Mouse (Mus musculus) MEL (cell line): ENCODE results near the gene Ypel4. TPM values are rescaled to one million over a fixed set of nuclear protein-coding genes. Genes with fewer than 3 reads are reported as not detected.

Source experiments
- DNase-seq: peaks from one replicate; pipeline ENCODE4 v3.0.0; 2011; ENCODE audit warnings: low read depth, low spot score
- H3K27ac ChIP-seq: 2 replicates; pipeline ENCODE4 v1.5.1; 2012; ENCODE audit warnings: low read depth, mild to moderate bottlenecking, control low read depth, low read length, moderate library complexity; ENCODE audit not compliant: control insufficient read depth
- H3K27me3 ChIP-seq, 2 experiments: fragments of 150-350 bp in 1 of 2; sonication (generic) in 1 of 2; 2 replicates each; pipeline ENCODE4 v1.6.1; 2012; ENCODE audit warnings: low read length in 2 of 2, mild to moderate bottlenecking in 2 of 2, improper control_type of control experiment in 1 of 2, moderate library complexity in 1 of 2; ENCODE audit not compliant: insufficient read depth in 2 of 2, control insufficient read depth in 1 of 2
- H3K36me3 ChIP-seq, 2 experiments: 2 replicates each; pipeline ENCODE4 v1.6.1; 2012 to 2014; ENCODE audit warnings: low read length in 2 of 2, improper control_type of control experiment in 1 of 2, inconsistent platforms in 1 of 2, mild to moderate bottlenecking in 1 of 2; ENCODE audit not compliant: insufficient read depth in 2 of 2, control insufficient read depth in 1 of 2
- H3K4me1 ChIP-seq, 2 experiments: fragments of 150-350 bp in 1 of 2; sonication (generic) in 1 of 2; 2 replicates each; pipeline ENCODE4 v1.6.1; 2012; ENCODE audit warnings: low read length in 2 of 2, improper control_type of control experiment in 1 of 2, mild to moderate bottlenecking in 1 of 2; ENCODE audit not compliant: insufficient read depth in 2 of 2, control insufficient read depth in 1 of 2
- H3K4me3 ChIP-seq, 2 experiments: fragments of 150-350 bp in 1 of 2; sonication (generic) in 1 of 2; 2 replicates each; pipeline ENCODE4 v1.5.1; 2012; ENCODE audit warnings: low read depth in 2 of 2, low read length in 2 of 2, mild to moderate bottlenecking in 2 of 2, moderate library complexity in 2 of 2, control low read depth in 1 of 2, improper control_type of control experiment in 1 of 2; ENCODE audit not compliant: control insufficient read depth in 1 of 2, insufficient read depth in 1 of 2
- H3K79me2 ChIP-seq: 2 replicates; pipeline ENCODE4 v1.6.1; 2012; ENCODE audit warnings: mild to moderate bottlenecking, low read length, moderate library complexity; ENCODE audit not compliant: control insufficient read depth, poor library complexity, insufficient read depth
- H3K9ac ChIP-seq: 2 replicates; pipeline ENCODE4 v1.6.1; 2012; ENCODE audit warnings: low read depth, mild to moderate bottlenecking, control low read depth, low read length, moderate library complexity; ENCODE audit not compliant: control insufficient read depth, poor library complexity, severe bottlenecking
- H3K9me3 ChIP-seq: fragments of 150-350 bp; sonication (generic); replicated peaks from 2 replicates; pipeline ENCODE4 v1.6.1; 2012; ENCODE audit warnings: mild to moderate bottlenecking, low read length, improper control_type of control experiment, moderate library complexity; ENCODE audit not compliant: insufficient read depth
- BHLHE40 ChIP-seq: IDR thresholded peaks from 2 replicates; pipeline ENCODE4 v1.6.1; 2012; ENCODE audit warnings: low read depth, mild to moderate bottlenecking, inconsistent platforms, low read length, improper control_type of control experiment, borderline replicate concordance
- CHD1 ChIP-seq: IDR thresholded peaks from 2 replicates; pipeline ENCODE4 v1.6.1; 2012; ENCODE audit warnings: low read depth, mild to moderate bottlenecking, inconsistent platforms, low read length, improper control_type of control experiment
- E2F4 ChIP-seq: IDR thresholded peaks from 2 replicates; pipeline ENCODE4 v1.6.1; 2011; ENCODE audit warnings: low read depth, low read length, improper control_type of control experiment, borderline replicate concordance
- ETS1 ChIP-seq: IDR thresholded peaks from 2 replicates; pipeline ENCODE4 v1.6.1; 2012; ENCODE audit warnings: low read depth, mild to moderate bottlenecking, inconsistent platforms, low read length, improper control_type of control experiment, moderate library complexity
- GABPA ChIP-seq: IDR thresholded peaks from 2 replicates; pipeline ENCODE4 v1.6.1; 2012; ENCODE audit warnings: low read depth, mild to moderate bottlenecking, inconsistent platforms, low read length, improper control_type of control experiment, moderate library complexity
- GATA1 ChIP-seq: IDR thresholded peaks from 2 replicates; pipeline ENCODE4 v1.6.1; 2011; ENCODE audit warnings: low read depth, low read length, improper control_type of control experiment
- JUND ChIP-seq: IDR thresholded peaks from 2 replicates; pipeline ENCODE4 v1.6.1; 2011; ENCODE audit warnings: low read depth, mild to moderate bottlenecking, improper control_type of control experiment, low read length
- MAFK ChIP-seq: IDR thresholded peaks from 2 replicates; pipeline ENCODE4 v1.6.1; 2011; ENCODE audit warnings: low read depth, mild to moderate bottlenecking, low read length, improper control_type of control experiment, borderline replicate concordance
- MAX ChIP-seq: IDR thresholded peaks from 2 replicates; pipeline ENCODE4 v1.6.1; 2011; ENCODE audit warnings: low read length, improper control_type of control experiment
- MXI1 ChIP-seq: IDR thresholded peaks from 2 replicates; pipeline ENCODE4 v1.6.1; 2011; ENCODE audit warnings: mild to moderate bottlenecking, low read depth, low read length, improper control_type of control experiment
- MYC ChIP-seq: IDR thresholded peaks from 2 replicates; pipeline ENCODE4 v1.6.1; 2011; ENCODE audit warnings: low read depth, mild to moderate bottlenecking, low read length, improper control_type of control experiment, moderate library complexity
- NELFE ChIP-seq: IDR thresholded peaks from 2 replicates; pipeline ENCODE4 v1.6.1; 2011; ENCODE audit warnings: low read depth, low read length, improper control_type of control experiment
- NRF1 ChIP-seq: IDR thresholded peaks from 2 replicates; pipeline ENCODE4 v1.6.1; 2014; ENCODE audit warnings: low read depth, mild to moderate bottlenecking, inconsistent platforms, low read length, improper control_type of control experiment, moderate library complexity; ENCODE audit not compliant: poor library complexity, insufficient read depth, severe bottlenecking
- POLR2AphosphoS2 ChIP-seq: IDR thresholded peaks from 2 replicates; pipeline ENCODE4 v1.6.1; 2011; ENCODE audit warnings: low read length, improper control_type of control experiment
- POLR2AphosphoS5 ChIP-seq: IDR thresholded peaks from 2 replicates; pipeline ENCODE4 v1.6.1; 2012; ENCODE audit warnings: low read depth, borderline replicate concordance, mild to moderate bottlenecking, inconsistent platforms, low read length, moderate library complexity, mixed read lengths
- RAD21 ChIP-seq: IDR thresholded peaks from 2 replicates; pipeline ENCODE4 v1.6.1; 2011; ENCODE audit warnings: mild to moderate bottlenecking, low read depth, low read length, improper control_type of control experiment
- RCOR1 ChIP-seq: IDR thresholded peaks from 2 replicates; pipeline ENCODE4 v1.6.1; 2012; ENCODE audit warnings: low read depth, mild to moderate bottlenecking, inconsistent platforms, low read length, improper control_type of control experiment
- SIN3A ChIP-seq: IDR thresholded peaks from 2 replicates; pipeline ENCODE4 v1.6.1; 2012; ENCODE audit warnings: low read length, improper control_type of control experiment, inconsistent platforms
- TAL1 ChIP-seq: IDR thresholded peaks from 2 replicates; pipeline ENCODE4 v1.6.1; 2012; ENCODE audit warnings: mild to moderate bottlenecking, inconsistent platforms, low read length, moderate library complexity, mixed read lengths
- TBP ChIP-seq: IDR thresholded peaks from 2 replicates; pipeline ENCODE4 v1.8.0; 2011; ENCODE audit warnings: low read depth, low read length, improper control_type of control experiment
- UBTF ChIP-seq: IDR thresholded peaks from 2 replicates; pipeline ENCODE4 v1.6.1; 2012; ENCODE audit warnings: low read depth, mild to moderate bottlenecking, inconsistent platforms, low read length, improper control_type of control experiment, moderate library complexity, borderline replicate concordance; ENCODE audit not compliant: insufficient read depth
- USF1 ChIP-seq: IDR thresholded peaks from 2 replicates; pipeline ENCODE4 v1.6.1; 2014; ENCODE audit warnings: low read depth, mild to moderate bottlenecking, inconsistent platforms, low read length, improper control_type of control experiment, moderate library complexity
- USF2 ChIP-seq, 2 experiments: IDR thresholded peaks; 2 replicates each; pipeline ENCODE4 v1.6.1; 2011 to 2012; ENCODE audit warnings: improper control_type of control experiment in 2 of 2, low read length in 2 of 2, borderline replicate concordance in 1 of 2, inconsistent platforms in 1 of 2, low read depth in 1 of 2, mild to moderate bottlenecking in 1 of 2; ENCODE audit not compliant: insufficient read depth in 1 of 2
- ZC3H11A ChIP-seq: IDR thresholded peaks from 2 replicates; pipeline ENCODE4 v1.6.1; 2012; ENCODE audit warnings: low read depth, mild to moderate bottlenecking, inconsistent platforms, low read length, improper control_type of control experiment
- ZKSCAN1 ChIP-seq: IDR thresholded peaks from 2 replicates; pipeline ENCODE4 v1.6.1; 2012; ENCODE audit warnings: low read depth, mild to moderate bottlenecking, inconsistent platforms, low read length, improper control_type of control experiment, moderate library complexity
- ZMIZ1 ChIP-seq: IDR thresholded peaks from 2 replicates; pipeline ENCODE4 v1.6.1; 2012; ENCODE audit warnings: low read depth, mild to moderate bottlenecking, inconsistent platforms, low read length, improper control_type of control experiment, moderate library complexity
- ZNF384 ChIP-seq: IDR thresholded peaks from 2 replicates; pipeline ENCODE4 v1.6.1; 2012; ENCODE audit warnings: low read depth, mild to moderate bottlenecking, inconsistent platforms, low read length, improper control_type of control experiment
- polyA plus RNA-seq, 2 experiments: library from polyadenylated mRNA; stranded (reverse) in 1 of 2; unstranded in 1 of 2; fragments of >175 nt in 1 of 2; fragments of >200 nt in 1 of 2; gene quantifications; 2 replicates each; pipeline versions ENCODE4 v1.2.1 to v1.2.4; 2012; ENCODE audit warnings: low replicate concordance in 2 of 2, low read depth in 1 of 2; ENCODE audit not compliant: insufficient read length in 2 of 2, insufficient read depth in 1 of 2, missing spikeins in 1 of 2
- total RNA-seq: library from RNA; depleted of rRNA; stranded (reverse); fragments of 300-350 nt; gene quantifications from 2 replicates; pipeline ENCODE4 v1.2.3, GENCODE M21; 2012

Gene Ypel4
- total and polyA plus RNA-seq, 3 experiments = 0.06 TPM; not detected in 2

GRCm38 (mm10) chr2:84715562-84716361, 18.1 kb upstream of the Ypel4 start (continued):
- TF ChIP-seq TBP (peak; percentile 73; the same call in 1 of the 2 replicates), ETS1 (no peak; the same call in 1 of the 2 replicates), POLR2AphosphoS2 (peak; percentile 33), MXI1 (peak; percentile 20; the same call in 1 of the 2 replicates), TAL1 (no peak), MAX (no peak; the same call in 1 of the 2 replicates), UBTF (no peak), E2F4 (0 out of 2 replicates have a peak, but pooled peaks have one; percentile 19), CHD1 (peak; percentile 98; the same call in 1 of the 2 replicates), ZNF384 (peak; percentile 100), MAFK (no peak), GABPA (no peak), BHLHE40 (no peak), ZKSCAN1 (peak; percentile 68; the same call in 1 of the 2 replicates), USF2 (IDR thresholded peaks at IDR 0.05; ENCODE audit: borderline replicate concordance in 1 of 2, insufficient read depth in 1 of 2, low read depth in 1 of 2, low read length in 2 of 2) (no peak), ZC3H11A (no peak), NRF1 (no peak), USF1 (no peak)

- peak overlapping the region; percentile 98 for H3K27ac ChIP-seq
- H3K9me3 ChIP-seq = no peaks in the 10 kb centered on the region
- H3K79me2 ChIP-seq = peaks cover 25% of the 10 kb centered on the region
- H3K9ac ChIP-seq = peak overlapping the region; percentile 99
- H3K4me3 ChIP-seq = peak overlapping the region; percentile 61 to 92
- TF ChIP-seq POLR2AphosphoS5 (no peak), GATA1 (no peak), RCOR1 (no peak), SIN3A (peak; percentile 70), ZMIZ1 (no peak), MXI1 (peak; percentile 64; the same call in 1 of the 2 replicates), JUND (peak; percentile 97), UBTF (no peak), RAD21 (no peak), ETS1 (0 out of 2 replicates have a peak, but pooled peaks have one; percentile 18), USF1 (no peak), MYC (no peak; the same call in 1 of the 2 replicates), ZNF384 (peak; percentile 71), CHD1 (peak; percentile 69; the same call in 1 of the 2 replicates), GABPA (0 out of 2 replicates have a peak, but pooled peaks have one; percentile 21), E2F4 (no peak), BHLHE40 (no peak), POLR2AphosphoS2 (peak; percentile 48; the same call in 1 of the 2 replicates), NELFE (peak; percentile 27; the same call in 1 of the 2 replicates), TBP (no peak)
- TF ChIP-seq, all 39 proteins: peak for 9
- Histone ChIP-seq H3K27me3 (no peaks in the 10 kb centered on the region), H3K36me3 (peaks cover 0 to 22% of the 10 kb centered on the region in 2 experiments; a peak in 2 of 4 replicates), H3K4me1 (peaks cover 7 to 16% of the 10 kb centered on the region in 2 experiments)
- DNase-seq = peak; percentile 68
These were observed 17.2 kb upstream of the Ypel4 start for GRCm38 (mm10) chr2:84716423-84717355.
